Mouse (Mus musculus): Measurements from ENCODE around the gene Fahd1. TPM values are rescaled to one million over a fixed set of nuclear protein-coding genes. Genes with fewer than 3 reads are reported as not detected.

Fahd1 gene
- total RNA-seq (2017) = 2.9 and 4.0 TPM in 2 replicates

GRCm38 (mm10) chr17:24850065-24850772, at the start of gene Fahd1:
TSS of gene Fahd1 (minus strand) at chr17:24850364.
- peak; percentile 95 for ATAC-seq (ENCODE audit: extremely low read depth, insufficient number of reproducible peaks, low FRiP score, poor library complexity, severe bottlenecking)

- no peak for ATAC-seq (ENCODE audit: extremely low read depth, insufficient number of reproducible peaks, low FRiP score, poor library complexity, severe bottlenecking)
These were observed 49.0 kb upstream of the Fahd1 start for GRCm38 (mm10) chr17:24899153-24899552.

GRCm38 (mm10) chr17:24898041-24898854, 48.1 kb upstream of the Fahd1 start:
- ATAC-seq (ENCODE audit: extremely low read depth, insufficient number of reproducible peaks, low FRiP score, poor library complexity, severe bottlenecking) = no peak

GRCm38 (mm10) chr17:24897600-24897999, 47.4 kb upstream of the Fahd1 start:
- no peak for ATAC-seq (ENCODE audit: extremely low read depth, insufficient number of reproducible peaks, low FRiP score, poor library complexity, severe bottlenecking)

GRCm38 (mm10) chr17:24896993-24897269, 46.8 kb upstream of the Fahd1 start:
- no peak for ATAC-seq (ENCODE audit: extremely low read depth, insufficient number of reproducible peaks, low FRiP score, poor library complexity, severe bottlenecking)

GRCm38 (mm10) chr17:24896241-24896992, 46.3 kb upstream of the Fahd1 start, which contains the start of gene Nme3:
TSS of gene Nme3 (plus strand) at chr17:24896500.
- ATAC-seq (ENCODE audit: extremely low read depth, insufficient number of reproducible peaks, low FRiP score, poor library complexity, severe bottlenecking) = peak; percentile 42; the same call in 1 of the 2 replicates

- ATAC-seq (ENCODE audit: extremely low read depth, insufficient number of reproducible peaks, low FRiP score, poor library complexity, severe bottlenecking) = no peak
These were observed 45.5 kb upstream of the Fahd1 start for GRCm38 (mm10) chr17:24895571-24896240.

- peak; percentile 31 for ATAC-seq (ENCODE audit: extremely low read depth, insufficient number of reproducible peaks, low FRiP score, poor library complexity, severe bottlenecking)
These were observed 44.9 kb upstream of the Fahd1 start, which contains the start of the genes Eme2 and Mrps34 for GRCm38 (mm10) chr17:24894995-24895547. TSS of gene Eme2 (minus strand) at chr17:24895087. TSS of gene Mrps34 (plus strand) at chr17:24895116.

- no peak for ATAC-seq (ENCODE audit: extremely low read depth, insufficient number of reproducible peaks, low FRiP score, poor library complexity, severe bottlenecking)
These were observed 44.2 kb upstream of the Fahd1 start for GRCm38 (mm10) chr17:24894061-24894994.

- ATAC-seq (ENCODE audit: extremely low read depth, insufficient number of reproducible peaks, low FRiP score, poor library complexity, severe bottlenecking) = no peak
These were observed 43.1 kb upstream of the Fahd1 start for GRCm38 (mm10) chr17:24893276-24893675.

GRCm38 (mm10) chr17:24892785-24893184, 42.6 kb upstream of the Fahd1 start:
- no peak for ATAC-seq (ENCODE audit: extremely low read depth, insufficient number of reproducible peaks, low FRiP score, poor library complexity, severe bottlenecking)

GRCm38 (mm10) chr17:24891321-24891720, 41.2 kb upstream of the Fahd1 start:
- no peak for ATAC-seq (ENCODE audit: extremely low read depth, insufficient number of reproducible peaks, low FRiP score, poor library complexity, severe bottlenecking)

- no peak for ATAC-seq (ENCODE audit: extremely low read depth, insufficient number of reproducible peaks, low FRiP score, poor library complexity, severe bottlenecking)
These were observed 40.3 kb upstream of the Fahd1 start for GRCm38 (mm10) chr17:24890151-24891092.

GRCm38 (mm10) chr17:24888862-24889261, 38.7 kb upstream of the Fahd1 start:
- no peak for ATAC-seq (ENCODE audit: extremely low read depth, insufficient number of reproducible peaks, low FRiP score, poor library complexity, severe bottlenecking)

- no peak for ATAC-seq (ENCODE audit: extremely low read depth, insufficient number of reproducible peaks, low FRiP score, poor library complexity, severe bottlenecking)
These were observed 37.3 kb upstream of the Fahd1 start for GRCm38 (mm10) chr17:24887291-24888080.

GRCm38 (mm10) chr17:24886932-24887271, 36.7 kb upstream of the Fahd1 start:
- no peak for ATAC-seq (ENCODE audit: extremely low read depth, insufficient number of reproducible peaks, low FRiP score, poor library complexity, severe bottlenecking)
